Mouse (Mus musculus) embryo, embryonic 10 days (tissue): ENCODE measurements at regions not wholly inside any gene's neighbourhood (a gene's known extent, or its start where the extent isn't known, plus 50 kb on each side); places are given as distances from the start of the nearest gene placed in this dataset.
"Not testable (repeated sequence)": the region's sequence is repeated elsewhere in the genome, so short reads cannot be mapped to it uniquely, and the experiment has no call there.

Source experiments
- DNase-seq: peaks from one replicate; pipeline ENCODE4 v3.0.0-alpha.2; 2015; ENCODE audit warnings: low spot score

DNA sequence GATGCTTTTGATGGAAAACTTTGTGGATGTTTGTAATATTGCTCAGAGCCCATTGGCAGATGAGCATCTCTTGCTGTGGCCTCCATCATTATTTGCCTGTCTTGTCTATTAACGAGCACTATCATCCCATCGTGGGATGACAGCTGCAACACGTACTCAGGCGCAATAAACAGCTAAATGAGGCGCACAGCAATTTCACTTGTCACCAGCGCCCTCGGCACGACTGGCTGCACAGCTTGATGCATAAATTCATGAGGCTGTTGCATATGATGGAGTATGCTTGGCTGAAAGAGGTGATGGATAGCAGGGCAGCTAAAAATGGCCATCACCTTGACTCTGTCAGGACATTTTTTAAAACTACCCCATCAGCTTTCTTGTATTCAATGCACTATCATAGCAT, 853.1 kb upstream of the Pou3f2 start:
- DNase-seq, result peak; percentile 45

- no peak for DNase-seq
Observed at GRCm38 (mm10) chr4:23338481-23338880, 850.3 kb upstream of the Pou3f2 start.

- DNase-seq, result no peak
Observed at GRCm38 (mm10) chr4:23300617-23301016, 812.5 kb upstream of the Pou3f2 start.

- no peak for DNase-seq
Observed at GRCm38 (mm10) chr4:23280087-23280486, 791.9 kb upstream of the Pou3f2 start.

- DNase-seq, result no peak
Observed at GRCm38 (mm10) chr4:23275203-23275602, 787.0 kb upstream of the Pou3f2 start.

DNA sequence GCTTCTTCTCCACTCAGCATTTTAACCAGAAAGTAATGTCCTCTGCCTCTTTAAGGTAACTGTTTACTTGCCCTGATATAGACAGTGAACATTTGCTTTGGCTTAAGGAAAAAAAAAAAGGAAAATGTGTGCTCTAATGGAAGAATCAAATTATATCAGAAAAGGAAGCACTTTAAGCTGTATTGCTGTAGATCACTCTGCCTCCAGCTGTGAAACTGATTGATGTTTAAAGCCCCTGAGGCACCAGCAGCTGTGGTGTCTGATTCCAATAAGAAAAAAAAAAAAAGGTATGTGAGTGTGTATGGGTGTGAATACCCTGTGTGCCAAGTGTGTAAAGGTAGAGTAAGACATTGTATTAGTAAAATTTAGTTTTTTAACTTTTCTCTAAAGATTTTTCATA, 783.8 kb upstream of the Pou3f2 start:
- DNase-seq, result peak; percentile 16

- DNase-seq, result no peak
Observed at GRCm38 (mm10) chr4:23260371-23260770, 772.2 kb upstream of the Pou3f2 start.

- no peak for DNase-seq
Observed at GRCm38 (mm10) chr4:23234960-23235359, 746.8 kb upstream of the Pou3f2 start.

DNA sequence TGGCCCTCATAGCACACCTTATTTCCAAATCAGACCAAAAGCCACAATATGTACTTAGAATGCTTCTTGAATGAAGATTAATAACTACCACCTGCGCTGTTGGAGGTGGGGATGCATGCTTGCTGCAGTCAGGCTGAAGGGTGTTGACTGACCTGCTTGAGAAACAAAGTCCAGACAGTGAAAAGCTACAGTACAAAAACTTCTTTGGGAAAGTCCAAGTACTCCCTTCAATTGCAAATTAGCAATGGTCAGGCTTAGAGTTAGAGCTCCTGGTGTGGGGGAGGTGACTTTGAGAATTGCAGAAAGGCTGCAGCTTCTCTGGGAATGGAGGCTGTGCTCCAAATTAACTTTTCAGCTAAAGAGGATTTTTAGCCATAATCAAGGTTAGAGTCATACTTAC, 706.6 kb upstream of the Pou3f2 start:
- DNase-seq, result not testable (repeated sequence)

DNA sequence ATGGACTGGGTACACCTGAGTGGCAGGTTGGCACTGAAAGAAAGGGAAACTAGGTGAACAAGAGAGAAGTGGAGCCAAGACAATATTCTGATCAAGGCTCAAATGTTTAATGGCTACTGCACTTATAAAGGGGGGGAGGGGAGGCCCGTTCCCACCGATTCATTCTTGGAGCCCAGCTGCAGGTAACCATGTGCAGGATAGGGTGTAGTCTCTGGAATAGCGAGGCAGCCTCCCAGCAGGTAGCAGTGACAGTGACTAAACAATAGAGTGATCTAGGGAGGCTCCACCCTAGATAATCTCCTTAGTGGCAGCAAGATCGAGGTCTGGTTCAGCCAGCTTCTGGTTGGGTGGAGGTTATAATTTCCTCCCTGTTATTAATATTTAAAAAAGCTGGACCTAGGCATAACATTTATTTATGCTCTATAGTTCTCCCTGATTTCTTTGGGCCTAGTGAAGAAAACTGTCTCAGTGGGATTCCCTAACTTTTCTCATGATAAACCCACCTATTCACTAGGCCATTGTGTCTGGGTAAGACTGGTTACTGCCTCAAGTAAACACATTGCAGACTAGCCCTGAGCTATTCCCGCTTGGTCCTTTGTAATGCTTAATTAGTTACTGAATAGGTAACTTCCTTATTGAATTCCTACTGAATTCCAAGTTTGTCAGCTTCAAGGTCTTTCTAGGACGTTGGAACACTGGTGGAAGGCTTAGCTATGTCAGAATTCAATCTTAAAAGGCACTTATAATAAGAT, 705.4 kb upstream of the Pou3f2 start:
- DNase-seq, result no peak

DNA sequence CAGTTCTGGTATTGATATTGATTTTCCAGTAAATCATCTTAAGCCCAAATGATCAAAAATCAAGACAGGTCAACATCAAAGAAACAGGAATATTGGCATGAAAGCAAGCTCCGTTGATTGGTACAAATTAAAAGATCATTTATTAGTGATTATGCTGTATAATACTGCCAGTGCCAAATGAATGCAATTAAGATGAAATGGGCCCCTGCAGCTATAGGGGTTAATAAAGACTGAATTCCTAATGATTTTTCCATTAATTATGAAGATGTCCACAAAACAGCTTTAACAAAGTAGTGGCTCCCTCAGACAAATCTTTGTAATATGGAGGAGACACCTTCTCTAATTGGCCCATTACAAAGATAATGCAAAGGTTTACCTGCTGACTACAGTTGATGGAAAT, 685.6 kb upstream of the Pou3f2 start:
- DNase-seq, result no peak

DNA sequence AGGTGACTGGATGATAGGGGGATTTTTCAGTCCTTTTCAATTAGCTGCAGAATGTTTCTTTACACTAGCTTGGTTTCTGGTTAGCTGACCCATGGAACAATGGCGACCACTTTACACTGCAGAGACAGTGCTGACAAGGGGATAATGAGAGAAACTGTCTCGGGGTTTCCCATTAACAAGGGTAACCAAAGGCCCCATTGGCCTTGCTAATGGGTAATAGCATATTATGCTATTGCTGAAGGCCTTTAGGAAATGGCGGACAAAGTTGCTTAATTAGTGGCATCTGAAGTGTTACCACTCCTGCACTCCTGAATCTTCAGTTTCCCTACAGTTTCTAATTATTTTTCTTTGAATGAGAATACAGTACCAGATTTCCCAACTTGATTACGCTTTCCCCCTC, 685.2 kb upstream of the Pou3f2 start:
- peak; percentile 4 for DNase-seq

DNA sequence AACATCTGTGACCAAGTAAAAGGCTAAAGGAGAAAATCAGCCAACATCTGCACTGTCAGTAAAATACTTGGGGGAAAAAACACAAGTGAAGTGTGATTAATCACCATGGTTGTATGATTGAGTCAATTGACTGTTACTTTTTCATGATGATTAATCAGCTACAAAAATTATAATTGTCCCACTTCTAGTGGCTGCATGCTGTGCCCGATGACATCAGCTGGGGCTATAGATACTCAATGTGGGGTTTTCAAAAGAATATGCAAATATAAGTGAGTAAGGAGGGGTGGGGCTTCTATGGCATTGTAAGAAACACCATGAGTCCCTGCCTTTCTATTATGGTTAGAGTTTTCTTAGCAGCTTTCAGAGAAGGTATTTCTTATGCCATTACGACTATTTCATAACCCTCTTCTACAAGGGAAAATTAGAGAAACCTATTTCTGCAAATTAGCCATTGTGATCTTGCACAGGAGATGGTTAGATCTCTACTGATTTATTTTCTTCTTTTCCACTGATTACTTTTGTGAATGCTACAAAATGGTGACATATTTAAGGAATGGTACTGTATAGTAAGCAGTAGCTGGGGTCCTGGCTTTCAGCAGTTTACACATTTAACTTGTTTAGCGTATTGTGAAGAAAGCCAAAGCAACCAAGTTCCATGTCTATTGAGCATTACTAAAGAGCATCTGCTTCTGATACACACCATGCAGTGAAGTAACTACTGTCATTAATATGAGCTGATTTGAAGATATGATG, 660.1 kb upstream of the Pou3f2 start:
- no peak for DNase-seq

GRCm38 (mm10) chr4:23133386-23133785, 645.2 kb upstream of the Pou3f2 start:
- DNase-seq, result peak; percentile 4

- DNase-seq, result not testable (repeated sequence)
Observed at GRCm38 (mm10) chr4:23101452-23101851, 613.3 kb upstream of the Pou3f2 start.

GRCm38 (mm10) chr4:23079521-23079920, 591.4 kb upstream of the Pou3f2 start:
- DNase-seq, result no peak

DNA sequence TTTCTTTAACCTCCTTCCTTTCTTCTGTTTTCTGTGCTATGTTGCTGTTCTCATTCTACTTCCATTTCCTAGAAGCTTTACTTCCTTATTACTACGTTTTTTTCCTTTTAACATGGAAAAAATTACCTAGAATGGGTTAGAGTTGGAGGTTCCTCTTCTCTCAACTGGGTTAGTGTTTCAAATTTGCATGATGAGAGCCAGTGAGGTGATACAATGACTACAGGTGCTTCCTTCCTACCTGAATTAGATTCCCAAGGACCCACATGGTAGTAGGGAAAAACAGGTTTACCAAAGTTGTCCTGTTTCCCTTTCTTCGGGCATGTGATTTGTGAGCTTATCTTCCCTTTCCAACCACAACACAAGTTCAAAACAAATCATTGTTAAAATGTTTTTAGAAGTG, 589.4 kb upstream of the Pou3f2 start:
- no peak for DNase-seq

DNA sequence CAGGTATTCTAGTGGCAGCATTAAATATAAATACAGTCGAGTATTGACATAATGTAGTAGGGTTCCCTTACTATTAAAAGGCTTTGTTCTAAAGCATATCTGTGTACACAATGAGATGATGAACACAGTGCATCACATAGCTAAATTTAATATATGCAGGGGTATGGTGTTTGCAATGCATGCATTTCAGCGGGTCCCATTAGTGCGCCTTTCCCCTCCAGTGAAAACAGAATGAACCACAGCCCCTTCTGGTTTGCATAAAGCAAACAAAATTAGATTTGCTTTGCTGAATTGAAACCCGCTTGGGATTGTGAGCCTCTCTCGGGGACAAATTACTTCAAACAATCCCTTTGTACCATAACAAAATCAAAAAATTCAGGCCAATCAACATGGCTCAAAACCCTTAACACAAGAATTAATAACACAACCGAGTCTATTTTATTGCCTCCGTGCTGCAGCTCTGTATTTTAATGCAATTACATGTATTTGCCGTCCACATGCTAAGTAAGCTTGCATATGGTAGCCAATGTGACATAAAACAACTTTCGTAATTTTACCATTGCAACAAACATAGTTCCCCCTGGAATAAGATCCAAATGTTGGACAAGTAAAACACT, 562.6 kb upstream of the Pou3f2 start:
- DNase-seq, result no peak

DNA sequence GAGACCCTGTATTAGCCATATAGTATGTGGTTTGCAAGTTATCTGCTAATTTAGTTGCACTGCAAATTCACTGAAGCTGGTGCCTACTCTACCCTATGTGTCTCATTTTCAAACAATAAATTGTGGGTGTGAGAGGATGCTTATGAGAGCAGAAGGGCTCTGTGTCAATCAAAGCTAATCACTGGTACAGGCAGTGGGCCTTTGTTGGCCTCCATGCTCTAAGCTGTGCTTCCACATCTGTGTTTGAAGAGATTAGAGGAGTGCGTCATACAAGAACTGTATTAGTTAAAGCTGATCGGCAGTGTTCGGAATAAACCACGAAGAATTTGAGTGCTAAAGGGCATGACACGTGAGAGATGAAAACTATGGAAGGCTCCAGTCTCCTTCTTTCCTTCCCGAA, 549.6 kb upstream of the Pou3f2 start:
- DNase-seq, result no peak

- no peak for DNase-seq
Observed at GRCm38 (mm10) chr4:23031271-23031670, 543.1 kb upstream of the Pou3f2 start.

DNA sequence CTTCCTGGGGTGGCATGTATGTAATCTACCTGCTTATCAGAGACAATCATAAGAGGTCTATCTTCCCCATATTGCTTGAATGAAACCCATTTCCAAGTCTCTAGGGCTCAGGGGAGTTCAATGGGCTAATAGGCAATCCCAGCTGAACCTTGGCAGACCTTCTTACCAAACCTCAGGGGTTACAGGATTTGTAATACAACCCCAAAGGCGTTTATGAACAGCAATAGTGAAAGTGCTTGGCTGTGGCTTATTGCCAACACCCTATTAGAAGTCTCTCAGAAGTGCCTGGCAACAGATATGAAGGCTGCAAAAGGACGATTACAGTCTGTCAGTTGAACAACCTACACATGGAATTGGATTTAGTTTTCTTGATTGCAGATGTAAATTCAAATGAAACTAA, 534.0 kb upstream of the Pou3f2 start:
- DNase-seq, result no peak

GRCm38 (mm10) chr4:23010346-23010745, 522.2 kb upstream of the Pou3f2 start:
- DNase-seq, result no peak

DNA sequence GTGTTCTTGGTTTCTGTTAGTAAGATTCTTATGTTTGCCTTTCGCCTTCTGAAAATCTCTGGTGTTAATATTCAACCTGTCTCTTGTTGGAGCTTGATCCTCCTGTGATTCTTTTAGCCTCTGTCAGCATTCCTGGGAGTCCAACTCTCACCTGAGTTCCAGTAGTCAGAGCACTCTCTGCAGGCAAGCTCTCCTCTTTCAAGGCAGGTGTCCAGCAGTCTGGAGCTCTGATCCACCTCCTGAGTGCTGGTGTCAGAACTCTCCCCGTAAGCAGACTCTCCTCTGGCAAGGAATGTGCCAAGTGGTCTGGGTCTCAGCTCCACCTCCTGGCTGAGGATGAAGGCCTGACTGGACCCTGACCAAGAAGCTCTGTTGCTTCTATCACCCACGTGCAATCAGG, 521.0 kb upstream of the Pou3f2 start:
- not testable (repeated sequence) for DNase-seq
